Mouse (Mus musculus): ENCODE results near the gene Map9.
"Not testable (repeated sequence)": the region's sequence is repeated elsewhere in the genome, so short reads cannot be mapped to it uniquely, and the experiment has no call there.

Gene Map9

GRCm38 (mm10) chr3:82357797-82358524 is at the start of gene Map9:
Gene Map9, plus strand, starts transcription at chr3:82358044.
- in situ Hi-C loops (cut with MboI; ENCODE audit: low sequenced_read_pairs): no loop called here

GRCm38 (mm10) chr3:82315728-82316127 is 42.1 kb upstream of the Map9 start:
- in situ Hi-C loops (cut with MboI; ENCODE audit: low sequenced_read_pairs): no loop called here

- in situ Hi-C loops (cut with MboI; ENCODE audit: low sequenced_read_pairs): not testable (repeated sequence)
Measured at GRCm38 (mm10) chr3:82326736-82327135, 31.1 kb upstream of the Map9 start.

GRCm38 (mm10) chr3:82332067-82332466 is 25.8 kb upstream of the Map9 start:
- in situ Hi-C loops (cut with MboI; ENCODE audit: low sequenced_read_pairs): no loop called here

GRCm38 (mm10) chr3:82332536-82332935 is 25.3 kb upstream of the Map9 start:
- in situ Hi-C loops (cut with MboI; ENCODE audit: low sequenced_read_pairs): no loop called here

GRCm38 (mm10) chr3:82333128-82333969 is 24.5 kb upstream of the Map9 start:
- in situ Hi-C loops (cut with MboI; ENCODE audit: low sequenced_read_pairs): no loop called here

GRCm38 (mm10) chr3:82340111-82340510 is 17.7 kb upstream of the Map9 start:
- in situ Hi-C loops (cut with MboI; ENCODE audit: low sequenced_read_pairs): no loop called here

- in situ Hi-C loops (cut with MboI; ENCODE audit: low sequenced_read_pairs): no loop called here
Measured at GRCm38 (mm10) chr3:82348277-82348860, 9.5 kb upstream of the Map9 start.

GRCm38 (mm10) chr3:82350321-82350720 is 7.5 kb upstream of the Map9 start:
- in situ Hi-C loops (cut with MboI; ENCODE audit: low sequenced_read_pairs): no loop called here

- in situ Hi-C loops (cut with MboI; ENCODE audit: low sequenced_read_pairs): no loop called here
Measured at GRCm38 (mm10) chr3:82357340-82357739, 504 bp upstream of the Map9 start.

GRCm38 (mm10) chr3:82359036-82359435 is 1.2 kb downstream of the Map9 start:
- in situ Hi-C loops (cut with MboI; ENCODE audit: low sequenced_read_pairs): no loop called here

- in situ Hi-C loops (cut with MboI; ENCODE audit: low sequenced_read_pairs): no loop called here
Measured at GRCm38 (mm10) chr3:82362452-82362851, 4.6 kb downstream of the Map9 start.

GRCm38 (mm10) chr3:82364505-82364904 is 6.7 kb downstream of the Map9 start:
- in situ Hi-C loops (cut with MboI; ENCODE audit: low sequenced_read_pairs): no loop called here

- in situ Hi-C loops (cut with MboI; ENCODE audit: low sequenced_read_pairs): no loop called here
Measured at GRCm38 (mm10) chr3:82364988-82365387, 7.1 kb downstream of the Map9 start.

- in situ Hi-C loops (cut with MboI; ENCODE audit: low sequenced_read_pairs): no loop called here
Measured at GRCm38 (mm10) chr3:82369063-82369860, 11.4 kb downstream of the Map9 start.

- in situ Hi-C loops (cut with MboI; ENCODE audit: low sequenced_read_pairs): no loop called here
Measured at GRCm38 (mm10) chr3:82370439-82371011, 12.7 kb downstream of the Map9 start.

- in situ Hi-C loops (cut with MboI; ENCODE audit: low sequenced_read_pairs): no loop called here
Measured at GRCm38 (mm10) chr3:82376965-82377364, 19.1 kb downstream of the Map9 start.

GRCm38 (mm10) chr3:82382325-82382724 is 24.5 kb downstream of the Map9 start:
- in situ Hi-C loops (cut with MboI; ENCODE audit: low sequenced_read_pairs): no loop called here

GRCm38 (mm10) chr3:82385091-82385490 is 27.2 kb downstream of the Map9 start:
- in situ Hi-C loops (cut with MboI; ENCODE audit: low sequenced_read_pairs): no loop called here

GRCm38 (mm10) chr3:82405830-82406229 is 48.0 kb downstream of the Map9 start:
- in situ Hi-C loops (cut with MboI; ENCODE audit: low sequenced_read_pairs): no loop called here

- in situ Hi-C loops (cut with MboI; ENCODE audit: low sequenced_read_pairs): no loop called here
Measured at GRCm38 (mm10) chr3:82406336-82406735, 48.5 kb downstream of the Map9 start.
